Mouse (Mus musculus) CH12.LX (cell line): Measurements from ENCODE around the gene H1foo. TPM values are rescaled to one million over a fixed set of nuclear protein-coding genes. Genes with fewer than 3 reads are reported as not detected.

Experiments used
- DNase-seq: peaks from one replicate; pipeline ENCODE4 v3.0.0-alpha.2; 2013; ENCODE audit errors: extremely low read depth
- H3K27ac ChIP-seq: 2 replicates; pipeline ENCODE4 v1.5.1; 2012; ENCODE audit warnings: low read depth, mild to moderate bottlenecking, control low read depth, moderate library complexity; ENCODE audit not compliant: insufficient read depth
- H3K27me3 ChIP-seq: replicated peaks from 2 replicates; pipeline ENCODE3; 2012; ENCODE audit warnings: inconsistent platforms
- H3K36me3 ChIP-seq, 2 experiments: replicated peaks in 1 of 2; 2 replicates each; pipeline versions ENCODE3 to v1.6.1; 2012; ENCODE audit warnings: inconsistent platforms in 1 of 2, low read length in 1 of 2, mild to moderate bottlenecking in 1 of 2, mixed read lengths in 1 of 2, moderate library complexity in 1 of 2; ENCODE audit not compliant: control insufficient read depth in 1 of 2, insufficient read depth in 1 of 2
- H3K4me1 ChIP-seq, 2 experiments: 2 replicates each; pipeline ENCODE4 v1.6.1; 2012; ENCODE audit warnings: inconsistent platforms in 1 of 2, moderate library complexity in 1 of 2; ENCODE audit not compliant: insufficient read depth in 2 of 2, control insufficient read depth in 1 of 2
- H3K4me2 ChIP-seq: 2 replicates; pipeline ENCODE4 v1.6.1; 2012; ENCODE audit warnings: low read depth, mild to moderate bottlenecking, control low read depth; ENCODE audit not compliant: poor library complexity, insufficient read depth, severe bottlenecking
- H3K4me3 ChIP-seq, 3 experiments: fragments of 150-350 bp in 1 of 3; sonication (generic) in 1 of 3; replicated peaks in 1 of 3; 2 replicates each; pipeline versions ENCODE3 to v1.5.1; 2011 to 2012; ENCODE audit warnings: low read depth in 2 of 3, low read length in 2 of 3, mild to moderate bottlenecking in 2 of 3, moderate library complexity in 2 of 3, control low read depth in 1 of 3, improper control_type of control experiment in 1 of 3, inconsistent platforms in 1 of 3, mixed read lengths in 1 of 3; ENCODE audit not compliant: poor library complexity in 1 of 3
- H3K79me2 ChIP-seq: replicated peaks from 2 replicates; pipeline ENCODE4 v1.6.1; 2012; ENCODE audit warnings: mild to moderate bottlenecking, moderate library complexity; ENCODE audit not compliant: control insufficient read depth, poor library complexity, insufficient read depth, severe bottlenecking; ENCODE audit errors: extremely low read depth
- H3K9ac ChIP-seq: 2 replicates; pipeline ENCODE4 v1.6.1; 2012; ENCODE audit warnings: low read depth, mild to moderate bottlenecking, control low read depth, moderate library complexity; ENCODE audit not compliant: insufficient read depth
- H3K9me3 ChIP-seq: replicated peaks from 2 replicates; pipeline ENCODE3; 2012; ENCODE audit warnings: low read length, inconsistent platforms, mixed read lengths
- BHLHE40 ChIP-seq: IDR thresholded peaks from 2 replicates; pipeline ENCODE4 v1.6.1; 2011; ENCODE audit warnings: mild to moderate bottlenecking, low read depth, low read length, improper control_type of control experiment
- CHD1 ChIP-seq: IDR thresholded peaks from 2 replicates; pipeline ENCODE4 v1.6.1; 2012; ENCODE audit warnings: low read depth, low read length, improper control_type of control experiment, inconsistent platforms
- E2F4 ChIP-seq: IDR thresholded peaks from 2 replicates; pipeline ENCODE4 v1.6.1; 2011; ENCODE audit warnings: low read depth, low read length, improper control_type of control experiment; ENCODE audit not compliant: insufficient replicate concordance
- ELF1 ChIP-seq: IDR thresholded peaks from 2 replicates; pipeline ENCODE4 v1.6.1; 2014; ENCODE audit warnings: low read depth, mild to moderate bottlenecking, inconsistent platforms, low read length, improper control_type of control experiment
- EP300 ChIP-seq: IDR thresholded peaks from 2 replicates; pipeline ENCODE4 v1.6.1; 2011; ENCODE audit warnings: low read length, improper control_type of control experiment
- GABPA ChIP-seq: IDR thresholded peaks from 2 replicates; pipeline ENCODE4 v1.6.1; 2012; ENCODE audit warnings: low read depth, low read length, improper control_type of control experiment, inconsistent platforms; ENCODE audit not compliant: insufficient replicate concordance
- HCFC1 ChIP-seq: IDR thresholded peaks from 2 replicates; pipeline ENCODE4 v1.6.1; 2012; ENCODE audit warnings: low read depth, mild to moderate bottlenecking, inconsistent platforms, low read length, improper control_type of control experiment
- IRF4 ChIP-seq: IDR thresholded peaks from 2 replicates; pipeline ENCODE4 v1.6.1; 2014; ENCODE audit warnings: low read depth, mild to moderate bottlenecking, inconsistent platforms, low read length, improper control_type of control experiment
- JUND ChIP-seq: conservative IDR thresholded peaks from 2 replicates; pipeline ENCODE4 v1.6.1; 2011; ENCODE audit warnings: low read depth, low read length, improper control_type of control experiment
- MAFK ChIP-seq: IDR thresholded peaks from 2 replicates; pipeline ENCODE4 v1.6.1; 2011; ENCODE audit warnings: low read length, improper control_type of control experiment; ENCODE audit not compliant: insufficient replicate concordance
- MAX ChIP-seq: IDR thresholded peaks from 2 replicates; pipeline ENCODE4 v1.6.1; 2011; ENCODE audit warnings: low read length, improper control_type of control experiment
- MEF2A ChIP-seq: IDR thresholded peaks from 2 replicates; pipeline ENCODE4 v1.6.1; 2014; ENCODE audit warnings: low read depth, mild to moderate bottlenecking, inconsistent platforms, low read length, improper control_type of control experiment, borderline replicate concordance
- MXI1 ChIP-seq: IDR thresholded peaks from 2 replicates; pipeline ENCODE4 v1.6.1; 2011; ENCODE audit warnings: mild to moderate bottlenecking, low read depth, low read length, improper control_type of control experiment
- NELFE ChIP-seq: IDR thresholded peaks from 2 replicates; pipeline ENCODE4 v1.6.1; 2011; ENCODE audit warnings: low read depth, low read length, improper control_type of control experiment
- POLR2A ChIP-seq: IDR thresholded peaks from 2 replicates; pipeline ENCODE4 v1.6.1; 2011; ENCODE audit warnings: low read depth, mild to moderate bottlenecking, improper control_type of control experiment, low read length
- POLR2AphosphoS2 ChIP-seq: IDR thresholded peaks from 2 replicates; pipeline ENCODE4 v1.6.1; 2011; ENCODE audit warnings: low read depth, low read length, improper control_type of control experiment
- RAD21 ChIP-seq: IDR thresholded peaks from 2 replicates; pipeline ENCODE4 v1.6.1; 2011; ENCODE audit warnings: low read depth, mild to moderate bottlenecking, low read length, improper control_type of control experiment, moderate library complexity
- RCOR1 ChIP-seq: conservative IDR thresholded peaks from 2 replicates; pipeline ENCODE4 v1.6.1; 2012; ENCODE audit warnings: low read depth, mild to moderate bottlenecking, inconsistent platforms, low read length, improper control_type of control experiment
- SMC3 ChIP-seq: IDR thresholded peaks from 2 replicates; pipeline ENCODE4 v1.6.1; 2011; ENCODE audit warnings: low read depth, low read length, improper control_type of control experiment
- TBP ChIP-seq: conservative IDR thresholded peaks from 2 replicates; pipeline ENCODE4 v1.6.1; 2011; ENCODE audit warnings: low read depth, low read length, improper control_type of control experiment
- TCF12 ChIP-seq: IDR thresholded peaks from 2 replicates; pipeline ENCODE4 v1.6.1; 2014; ENCODE audit warnings: low read depth, mild to moderate bottlenecking, inconsistent platforms, low read length, improper control_type of control experiment
- ZC3H11A ChIP-seq: IDR thresholded peaks from 2 replicates; pipeline ENCODE4 v1.6.1; 2012; ENCODE audit warnings: low read depth, mild to moderate bottlenecking, inconsistent platforms, low read length, improper control_type of control experiment
- ZNF384 ChIP-seq: IDR thresholded peaks from 2 replicates; pipeline ENCODE4 v1.6.1; 2012; ENCODE audit warnings: low read depth, low read length, improper control_type of control experiment, inconsistent platforms
- dilution Hi-C: fragments of 300-500 bp; cut with MboI; formaldehyde crosslinking; loops from 2 replicates; pipeline ENCODE4 v1.14.3; 2020; ENCODE audit warnings: low sequenced_read_pairs; ENCODE audit not compliant: extremely low pct_unique_long_range_greater_than_20kb, extremely low pct_ligation_motif_present
- in situ Hi-C: fragments of 300-500 bp; cut with MboI; formaldehyde crosslinking; loops from 3 replicates; pipeline ENCODE4 v1.14.3; 2019; ENCODE audit warnings: low sequenced_read_pairs, low pct_ligation_motif_present, low pct_unique_long_range_greater_than_20kb, mixed read lengths
- polyA plus RNA-seq: library from polyadenylated mRNA; unstranded; fragments of >175 nt; gene quantifications from 2 replicates; pipeline ENCODE4 v1.2.1, GENCODE M21; 2012; ENCODE audit warnings: low read depth; ENCODE audit not compliant: insufficient read length
- total RNA-seq, 2 experiments: library from RNA; depleted of rRNA; stranded (reverse); fragments of 300-350 nt in 1 of 2; fragments of >200 nt in 1 of 2; gene quantifications; 2 replicates each; pipeline ENCODE4 v1.2.3; 2012 to 2014

H1foo gene
- total and polyA plus RNA-seq, 3 experiments: 0.77 to 1.0 (median 0.89) TPM

DNA sequence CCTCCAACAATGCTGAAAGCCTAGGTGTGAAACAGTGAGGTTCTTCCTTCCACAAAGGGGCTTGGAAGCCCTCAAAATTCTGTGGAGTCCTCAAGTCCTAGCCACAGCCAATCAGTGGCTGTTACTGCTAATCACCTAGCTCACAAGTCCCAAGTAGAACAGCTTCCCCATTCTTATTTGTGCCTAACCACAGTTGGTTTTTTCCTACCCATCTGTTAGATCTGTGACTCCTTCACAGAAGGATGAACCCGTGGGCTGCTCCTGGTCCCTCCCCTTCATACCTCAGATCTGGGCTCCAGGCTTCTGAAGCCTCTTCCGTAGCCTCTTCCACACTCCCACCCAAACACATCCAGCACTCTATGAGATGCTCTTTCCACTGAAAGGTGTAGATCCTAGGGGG lies 37.9 kb upstream of the H1foo start:
- Histone ChIP-seq H3K79me2 (no peaks in the 10 kb centered on the region), H3K4me2 (no peak overlapping the region), H3K4me1 (peaks cover 55 to 90% of the 10 kb centered on the region in 2 experiments), H3K36me3 (peaks cover 6 to 19% of the 10 kb centered on the region in 2 experiments), H3K27me3 (no peaks in the 10 kb centered on the region), H3K9ac (no peak overlapping the region), H3K9me3 (no peaks in the 10 kb centered on the region), H3K27ac (peak overlapping the region; percentile 46), H3K4me3 (no peak overlapping the region)
- TF ChIP-seq ZC3H11A: no peak
- 0 out of 2 replicates have a peak, but pooled peaks have one; percentile 18 for TF ChIP-seq EP300
- in situ Hi-C loops: loop anchor here (5.0 kb wide), 1 partner anchor 35 kb away; the partner anchor contains the start of gene H1foo
- dilution Hi-C loops: no loop called here
- peak; percentile 65 for DNase-seq

DNA sequence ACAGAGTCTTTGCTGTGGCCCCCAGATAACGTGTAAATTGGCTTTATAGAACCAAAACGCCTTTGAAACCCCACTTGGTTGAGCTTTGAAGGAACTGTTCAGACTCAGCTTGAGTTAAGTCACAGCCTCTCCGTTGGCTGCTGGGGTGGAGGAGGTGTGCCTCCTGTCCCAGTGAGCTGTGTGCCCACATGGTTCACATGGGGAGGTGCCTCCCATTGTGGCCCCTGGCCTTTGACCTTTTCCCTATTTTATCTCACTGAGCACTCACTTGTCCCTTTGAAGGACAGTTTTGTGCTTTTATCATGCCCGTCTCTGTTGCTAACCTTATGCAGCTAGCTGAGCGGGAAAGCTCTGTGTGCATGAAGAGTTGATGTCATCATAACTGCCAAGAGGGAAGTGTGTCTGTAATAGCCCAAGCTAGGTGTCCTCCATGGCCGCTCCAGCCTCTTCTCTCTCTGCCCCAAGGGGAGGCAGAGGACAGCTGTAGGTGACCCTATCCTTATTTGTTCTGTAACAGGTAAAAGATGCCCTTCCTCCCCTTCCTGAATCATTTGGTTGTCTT lies 36.2 kb upstream of the H1foo start:
- Histone ChIP-seq H3K4me1 (peaks cover 59 to 96% of the 10 kb centered on the region in 2 experiments), H3K27me3 (no peaks in the 10 kb centered on the region), H3K4me3 (no peak overlapping the region), H3K9me3 (no peaks in the 10 kb centered on the region), H3K79me2 (no peaks in the 10 kb centered on the region), H3K9ac (0 out of 2 replicates have a peak overlapping the region, but pooled peaks have one; percentile 5), H3K4me2 (peak overlapping the region; percentile 37; the same call in 1 of the 2 replicates), H3K27ac (peak overlapping the region; percentile 88), H3K36me3 (peaks cover 2 to 15% of the 10 kb centered on the region in 2 experiments)
- dilution Hi-C loops: no loop called here
- in situ Hi-C loops: loop anchor here (5.0 kb wide), 1 partner anchor 34 kb away; the partner anchor contains the start of gene H1foo
- 0 out of 2 replicates have a peak, but pooled peaks have one; percentile 38 for TF ChIP-seq E2F4
- TF ChIP-seq CHD1: no peak
- TF ChIP-seq RCOR1: no peak
- 0 out of 2 replicates have a peak, but pooled peaks have one; percentile 6 for TF ChIP-seq MAX
- TF ChIP-seq MXI1: peak; percentile 38; the same call in 1 of the 2 replicates
- TF ChIP-seq NELFE: no peak
- peak; percentile 16; the same call in 1 of the 2 replicates for TF ChIP-seq ELF1
- TF ChIP-seq POLR2A: peak; percentile 9
- peak; percentile 45 for DNase-seq

DNA sequence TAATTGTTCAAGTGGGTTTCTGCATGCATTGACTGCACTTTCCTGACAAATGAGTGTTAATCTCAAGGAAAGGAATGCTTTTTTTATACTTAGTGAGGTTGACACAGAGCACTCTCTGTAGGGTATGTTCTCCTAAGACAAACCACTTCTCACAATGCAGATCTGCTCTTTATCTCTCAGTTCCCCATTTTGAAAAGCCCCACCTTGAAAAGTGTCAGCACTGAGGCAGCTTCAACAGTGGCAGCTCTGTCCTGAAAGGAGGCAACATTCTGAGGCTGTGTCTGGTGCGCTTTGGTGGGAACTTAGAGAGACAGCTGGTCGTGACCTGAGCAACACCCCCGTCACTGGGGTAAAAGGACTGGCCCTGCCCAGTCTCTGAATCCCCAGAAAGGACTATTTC lies 35.7 kb upstream of the H1foo start:
- Histone ChIP-seq H3K4me3 (no peak overlapping the region), H3K27me3 (no peaks in the 10 kb centered on the region), H3K27ac (peak overlapping the region; percentile 88), H3K9ac (0 out of 2 replicates have a peak overlapping the region, but pooled peaks have one; percentile 8), H3K9me3 (no peaks in the 10 kb centered on the region), H3K36me3 (peaks cover 0 to 13% of the 10 kb centered on the region in 2 experiments), H3K4me2 (peak overlapping the region; percentile 37; the same call in 1 of the 2 replicates), H3K79me2 (no peaks in the 10 kb centered on the region), H3K4me1 (peaks cover 62 to 90% of the 10 kb centered on the region in 2 experiments)
- in situ Hi-C loops (loop anchor here (5.0 kb wide), 1 partner anchor 33 kb away; the partner anchor contains the start of gene H1foo), dilution Hi-C loops (no loop called here)
- peak; percentile 85 for DNase-seq
- TF ChIP-seq ELF1 (no peak), HCFC1 (no peak; the same call in 1 of the 2 replicates), E2F4 (no peak), IRF4 (peak; percentile 95), RAD21 (no peak; the same call in none of the 2 replicates), MAFK (no peak), GABPA (no peak), JUND (peak; percentile 29; the same call in 1 of the 2 replicates), TCF12 (peak; percentile 40; the same call in 1 of the 2 replicates), POLR2A (peak; percentile 53), SMC3 (no peak; the same call in 1 of the 2 replicates), BHLHE40 (peak; percentile 48; the same call in 1 of the 2 replicates), MXI1 (no peak), POLR2AphosphoS2 (no peak), TBP (peak; percentile 72; the same call in 1 of the 2 replicates), ZC3H11A (no peak), EP300 (peak; percentile 90), MEF2A (peak; percentile 45; the same call in 1 of the 2 replicates), ZNF384 (peak; percentile 36)
